8 mouse cellular contexts compared by ENCODE assay signal in the genomic region with DNA sequence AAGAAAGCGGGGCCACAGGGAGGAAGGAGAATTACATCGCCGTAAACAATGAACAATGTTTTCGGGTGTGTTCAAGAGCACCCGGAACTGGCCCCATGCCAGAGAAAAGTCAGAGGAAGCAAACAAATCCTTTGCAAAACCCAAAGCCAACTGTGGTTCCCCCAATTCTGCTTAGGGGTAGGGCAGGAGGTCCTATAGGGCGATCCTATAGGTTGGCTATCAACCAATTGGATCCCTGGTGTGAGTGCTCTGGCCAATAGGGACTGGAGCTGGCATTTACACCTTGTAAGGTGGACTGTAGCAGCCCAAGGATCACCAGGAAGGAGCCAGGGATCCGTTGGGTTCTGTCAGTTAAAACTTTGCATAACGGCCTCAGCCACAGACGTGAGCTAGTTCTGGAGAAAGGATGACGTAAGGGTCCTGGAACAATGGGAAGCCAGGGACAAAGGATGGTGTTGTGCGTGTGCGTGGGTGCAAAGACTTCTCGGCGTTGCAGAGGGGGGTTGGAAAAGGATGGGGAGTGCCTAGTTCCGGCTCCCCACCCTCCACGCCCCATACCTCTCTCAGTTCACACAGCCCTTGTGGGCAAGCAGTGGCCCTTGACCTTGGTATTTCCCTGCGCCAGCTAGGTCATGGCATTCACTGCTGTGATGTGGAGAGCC. TPM values are rescaled to one million over a fixed set of nuclear protein-coding genes. Genes with fewer than 3 reads are reported as not detected.
DNase-seq lines count a peak whose midpoint lies in the region; ATAC-seq lines count a peak whose summit lies in the region.

No protein-coding gene starts in this region.

- H3K4me3 ChIP-seq in forebrain, embryonic 10.5 days: peak overlapping the region; percentile 23
- no peak overlapping the region for H3K4me3 ChIP-seq in forebrain, embryonic 16.5 days (replicated peaks; ENCODE audit: low read length)
- no peak overlapping the region for H3K4me3 ChIP-seq in liver, embryonic 16.5 days (ENCODE audit: low read depth, low read length)

- H3K9ac ChIP-seq in forebrain, embryonic 16.5 days (replicated peaks; ENCODE audit: low read depth, low read length): no peak overlapping the region
- no peak overlapping the region for H3K9ac ChIP-seq in liver, embryonic 16.5 days (ENCODE audit: low read depth, low read length)

- H3K27ac ChIP-seq in forebrain, embryonic 10.5 days: peak overlapping the region; percentile 61; the same call in 1 of the 2 replicates
- no peak overlapping the region for H3K27ac ChIP-seq in forebrain, embryonic 16.5 days (ENCODE audit: low read length)
- H3K27ac ChIP-seq in liver, embryonic 16.5 days (ENCODE audit: low read length): no peak overlapping the region

- WGBS in forebrain, embryonic 10.5 days: 47% methylated on average over 17 of the region's 17 CpGs
- WGBS in forebrain, embryonic 16.5 days: 34% methylated on average over 17 of the region's 17 CpGs
- 47% methylated on average over 17 of the region's 17 CpGs for WGBS in liver, embryonic 16.5 days (ENCODE audit: insufficient replicate concordance)

- H3K27me3 ChIP-seq in forebrain, embryonic 10.5 days (ENCODE audit: poor library complexity, severe bottlenecking): no peaks in the 10 kb centered on the region
- no peaks in the 10 kb centered on the region for H3K27me3 ChIP-seq in forebrain, embryonic 16.5 days (replicated peaks; ENCODE audit: control insufficient read depth, insufficient read depth, low read length)
- H3K27me3 ChIP-seq in liver, embryonic 16.5 days (ENCODE audit: control insufficient read depth, insufficient read depth, low read depth, low read length): no peaks in the 10 kb centered on the region

- H3K9me3 ChIP-seq in forebrain, embryonic 10.5 days: no peaks in the 10 kb centered on the region; the same call in 1 of the 2 replicates
- H3K9me3 ChIP-seq in forebrain, embryonic 16.5 days (ENCODE audit: control insufficient read depth, low read length): no peaks in the 10 kb centered on the region
- H3K9me3 ChIP-seq in liver, embryonic 16.5 days (replicated peaks; ENCODE audit: control insufficient read depth, low read length): no peaks in the 10 kb centered on the region

- no peaks in the 10 kb centered on the region for H3K36me3 ChIP-seq in forebrain, embryonic 10.5 days (replicated peaks)
- no peaks in the 10 kb centered on the region for H3K36me3 ChIP-seq in forebrain, embryonic 16.5 days (ENCODE audit: control insufficient read depth, insufficient read depth)
- H3K36me3 ChIP-seq in liver, embryonic 16.5 days (ENCODE audit: control insufficient read depth, insufficient read depth): no peaks in the 10 kb centered on the region

- intact Hi-C loops in heart, postnatal 10 days (cut with DNase I): loop anchor here (2.0 kb wide), 1 partner anchor 34 kb away; a partner anchor contains a TSS

- H3K4me2 ChIP-seq in forebrain, embryonic 16.5 days (ENCODE audit: low read length): no peak overlapping the region
- H3K4me2 ChIP-seq in liver, embryonic 16.5 days (ENCODE audit: low read depth, low read length): peak overlapping the region; percentile 2; the same call in 1 of the 2 replicates

- ATAC-seq in forebrain, embryonic 16.5 days: no peak
- ATAC-seq in liver, embryonic 16.5 days (ENCODE audit: low read depth): peak; percentile 72
- no peak for ATAC-seq in activated CD4-positive, CD25-positive, alpha-beta regulatory T cell, adult 4 months

- DNase-seq in forebrain, embryonic 10.5 days (ENCODE audit: extremely low spot score, low spot score): no peak
- DNase-seq in brain, adult 2 months (ENCODE audit: low read depth, low spot score): peak; percentile 83
- DNase-seq in heart, postnatal 10 days: peak; percentile 55 to 68
- DNase-seq in T-cell, adult 2 months (ENCODE audit: low spot score): no peak
- DNase-seq in left cerebral cortex, adult 11 months (ENCODE audit: low spot score): no peak

- H3K4me1 ChIP-seq in forebrain, embryonic 10.5 days: peaks cover 12% of the 10 kb centered on the region
- H3K4me1 ChIP-seq in forebrain, embryonic 16.5 days (replicated peaks; ENCODE audit: control insufficient read depth, insufficient read depth, low read length): no peaks in the 10 kb centered on the region
- H3K4me1 ChIP-seq in liver, embryonic 16.5 days (ENCODE audit: control insufficient read depth, low read depth, low read length): peaks cover 8% of the 10 kb centered on the region

RNA-seq across cellular contexts. Expression of a gene that starts 34.5 kb away (rescaled TPM):
- 210 and 227 TPM in 2 replicates for polyA plus RNA-seq in forebrain, embryonic 10.5 days (2016; fragmentation: Nextera tagmentation; extraction: Ambion mirVana)
- 97.8 and 125 TPM in 2 replicates for polyA plus RNA-seq in forebrain, embryonic 16.5 days (2015; fragmentation: Nextera tagmentation; extraction: Ambion mirVana)
- 100 to 1,000 TPM; 309 to 310 TPM for total RNA-seq in heart, postnatal 10 days (2021)
- polyA plus RNA-seq in liver, embryonic 16.5 days (2015; fragmentation: Nextera tagmentation; extraction: Ambion mirVana): 109 and 110 TPM in 2 replicates
- 1 to 10 TPM; 4.5 to 8.8 TPM for polyA plus RNA-seq in activated CD4-positive, CD25-positive, alpha-beta regulatory T cell, adult 4 months (2017; shearing (Covaris generic))

RNA-seq across cellular contexts. Expression of a gene that starts 46.0 kb away (rescaled TPM):
- polyA plus RNA-seq in forebrain, embryonic 10.5 days (2016; fragmentation: Nextera tagmentation; extraction: Ambion mirVana): 235 and 240 TPM in 2 replicates
- 179 and 198 TPM in 2 replicates for polyA plus RNA-seq in forebrain, embryonic 16.5 days (2015; fragmentation: Nextera tagmentation; extraction: Ambion mirVana)
- 100 to 1,000 TPM in 1 of 2 experiments, 10 to 100 TPM in 1; 94.6 to 106 TPM for total RNA-seq in heart, postnatal 10 days (2021)
- 93.8 and 95.3 TPM in 2 replicates for polyA plus RNA-seq in liver, embryonic 16.5 days (2015; fragmentation: Nextera tagmentation; extraction: Ambion mirVana)
- 100 to 1,000 TPM; 205 to 216 TPM for polyA plus RNA-seq in activated CD4-positive, CD25-positive, alpha-beta regulatory T cell, adult 4 months (2017; shearing (Covaris generic))

Comparison
In these comparisons a context has a peak if more than half of its experiments do, and no peak if none do; other contexts are left out.
1. DNase-seq: peak in brain, adult 2 months (single experiment) and heart, postnatal 10 days (2 of 2); none in forebrain, embryonic 10.5 days (single experiment), T-cell, adult 2 months (single experiment) and left cerebral cortex, adult 11 months (single experiment).
2. RNA of a gene that starts 34.5 kb away (polyA plus RNA-seq): 210 to 227 TPM in forebrain, embryonic 10.5 days, 109 to 110 TPM in liver, embryonic 16.5 days and 97.8 to 125 TPM in forebrain, embryonic 16.5 days; 4.5 to 8.8 TPM in activated CD4-positive, CD25-positive, alpha-beta regulatory T cell, adult 4 months; every median in the first group is over 10 times any median in the second.